Mouse (Mus musculus) forebrain, embryonic 14.5 days (tissue): ENCODE results near the gene Kcnh6. TPM values are rescaled to one million over a fixed set of nuclear protein-coding genes. Genes with fewer than 3 reads are reported as not detected.

Source experiments
- ATAC-seq: fragments of 200-750 bp; cut with Nextera tagmentation; 2 replicates; pipeline ENCODE4 v1.8.0; 2017; ENCODE audit warnings: mild to moderate bottlenecking, moderate library complexity
- DNase-seq: peaks from one replicate; pipeline ENCODE4 v3.0.0-alpha.2; 2015; ENCODE audit warnings: low spot score
- H3K27ac ChIP-seq: fragments of 300-500 bp; sonication (generic); 2 replicates; pipeline ENCODE4 v1.5.1; 2014; ENCODE audit warnings: low read depth, mild to moderate bottlenecking, control low read depth, low read length, moderate library complexity
- H3K27me3 ChIP-seq: fragments of 300-500 bp; sonication (generic); replicated peaks from 2 replicates; pipeline ENCODE4 v1.6.1; 2014; ENCODE audit warnings: low read length, control low read depth, mixed read lengths; ENCODE audit not compliant: control insufficient read depth, insufficient read depth
- H3K36me3 ChIP-seq: fragments of 300-500 bp; sonication (generic); 2 replicates; pipeline ENCODE4 v1.6.1; 2014; ENCODE audit warnings: low read length, control low read depth; ENCODE audit not compliant: control insufficient read depth, insufficient read depth
- H3K4me1 ChIP-seq: fragments of 300-500 bp; sonication (generic); 2 replicates; pipeline ENCODE4 v1.6.1; 2014; ENCODE audit warnings: antibody characterized with exemption, low read length, control low read depth; ENCODE audit not compliant: control insufficient read depth, insufficient read depth
- H3K4me2 ChIP-seq: fragments of 300-500 bp; sonication (generic); 2 replicates; pipeline ENCODE4 v1.6.1; 2014; ENCODE audit warnings: mild to moderate bottlenecking, control low read depth, low read length
- H3K4me3 ChIP-seq: fragments of 300-500 bp; sonication (generic); 2 replicates; pipeline ENCODE4 v1.5.1; 2014; ENCODE audit warnings: low read depth, low read length, control low read depth
- H3K9ac ChIP-seq: fragments of 300-500 bp; sonication (generic); 2 replicates; pipeline ENCODE4 v1.6.1; 2014; ENCODE audit warnings: mild to moderate bottlenecking, low read length, control low read depth, moderate library complexity
- H3K9me3 ChIP-seq: fragments of 300-500 bp; sonication (generic); replicated peaks from 2 replicates; pipeline ENCODE4 v1.6.1; 2016; ENCODE audit warnings: low read length, control low read depth, mixed read lengths; ENCODE audit not compliant: control insufficient read depth
- WGBS: fragments of 180-500 bp; shearing (Covaris S2); extraction: QIAGEN DNeasy Blood & Tissue Kit; methylation state at CpG from one replicate; pipeline ENCODE4 v1.1.7; 2014; 5-methylcytosine and 5-hydroxymethylcytosine counted together
- polyA plus RNA-seq: library from polyadenylated mRNA; unstranded; fragments of >200 nt; fragmentation: Nextera tagmentation; extraction: Ambion mirVana; gene quantifications from 2 replicates; pipeline ENCODE4 v1.2.1, GENCODE M21; 2014

The Kcnh6 gene
- polyA plus RNA-seq, 1 experiment from 2014 or later = 0.48 TPM

DNA sequence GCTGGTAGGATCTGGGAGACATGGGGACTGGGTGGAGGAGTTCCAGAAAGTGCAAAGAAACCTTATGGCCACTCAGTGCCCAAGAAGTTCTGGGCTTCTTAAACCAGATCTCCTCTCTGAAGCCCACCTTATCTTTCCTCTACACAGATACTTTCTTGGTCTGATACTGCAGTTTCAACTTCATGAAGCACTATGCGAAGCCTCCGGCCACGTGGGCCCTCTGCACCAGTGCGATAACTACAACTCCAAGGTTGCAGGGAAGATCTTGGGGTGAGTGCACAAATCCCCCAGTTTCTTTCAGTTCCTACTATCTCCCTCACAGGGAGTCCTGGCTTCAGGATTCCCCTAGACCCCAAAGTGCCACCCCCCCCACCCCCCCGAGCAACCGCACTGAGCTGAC, 7.9 kb upstream of the Kcnh6 start:
- 96% methylated on average over 6 of the region's 6 CpGs for WGBS
- Histone ChIP-seq H3K9ac (no peak overlapping the region), H3K4me2 (no peak overlapping the region), H3K9me3 (no peaks in the 10 kb centered on the region), H3K27me3 (no peaks in the 10 kb centered on the region), H3K36me3 (no peaks in the 10 kb centered on the region), H3K27ac (no peak overlapping the region), H3K4me1 (no peaks in the 10 kb centered on the region), H3K4me3 (no peak overlapping the region)
- DNase-seq (no peak), ATAC-seq (no peak)

DNA sequence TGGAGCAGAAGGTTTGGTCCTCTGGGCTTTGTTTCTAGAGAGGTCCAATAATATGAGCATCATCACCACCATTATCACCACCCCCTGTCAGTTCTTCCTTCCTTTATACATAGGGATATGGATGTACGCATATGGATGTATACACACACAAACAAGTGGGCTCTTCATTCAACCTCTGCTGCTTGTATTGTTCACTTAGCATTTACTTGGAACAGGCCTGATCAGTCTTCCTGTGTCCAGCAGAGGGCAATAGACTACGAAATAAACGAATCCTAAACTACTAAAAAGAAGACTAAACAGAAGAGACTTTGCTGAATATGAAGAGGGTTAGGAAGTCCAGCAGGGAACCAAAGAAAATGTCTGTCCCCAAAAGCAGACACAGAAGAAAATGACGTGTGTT, 6.2 kb upstream of the Kcnh6 start:
- H3K4me3 ChIP-seq = no peak overlapping the region
- H3K9ac ChIP-seq = no peak overlapping the region
- H3K27ac ChIP-seq = no peak overlapping the region
- H3K36me3 ChIP-seq = no peaks in the 10 kb centered on the region
- H3K4me2 ChIP-seq = no peak overlapping the region
- WGBS = 48% methylated on average over 4 of the region's 4 CpGs
- DNase-seq (peak; percentile 65), ATAC-seq (no peak)
- H3K9me3 ChIP-seq = no peaks in the 10 kb centered on the region
- H3K27me3 ChIP-seq = no peaks in the 10 kb centered on the region
- no peaks in the 10 kb centered on the region for H3K4me1 ChIP-seq

DNA sequence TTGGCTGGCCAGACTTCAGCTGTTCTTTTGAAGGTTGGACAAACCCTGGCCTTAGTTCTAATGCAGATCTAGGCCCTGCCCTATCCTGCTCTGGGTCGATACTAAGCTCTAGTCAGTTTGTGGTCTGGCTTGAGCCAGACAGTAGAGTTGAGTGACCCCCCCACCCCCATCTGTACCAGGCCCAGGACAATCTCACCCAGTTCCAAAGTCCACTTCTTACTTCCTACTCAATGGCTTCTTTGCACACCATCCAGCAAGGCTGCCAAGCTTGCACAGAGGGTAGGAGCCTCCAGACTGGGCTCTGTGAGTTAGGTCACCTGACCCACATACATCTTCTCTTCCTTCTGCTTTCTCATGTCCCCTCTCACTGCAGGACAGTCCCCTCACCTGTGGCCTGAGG, 3.3 kb upstream of the Kcnh6 start:
- Histone ChIP-seq H3K27me3 (peaks cover 5% of the 10 kb centered on the region; the same call in 1 of the 2 replicates), H3K4me1 (no peaks in the 10 kb centered on the region), H3K9ac (no peak overlapping the region), H3K27ac (no peak overlapping the region), H3K4me2 (no peak overlapping the region), H3K4me3 (no peak overlapping the region), H3K36me3 (no peaks in the 10 kb centered on the region), H3K9me3 (no peaks in the 10 kb centered on the region)
- no peak for DNase-seq
- ATAC-seq = no peak
- WGBS = 89% methylated on average over 1 of the region's 1 CpGs

DNA sequence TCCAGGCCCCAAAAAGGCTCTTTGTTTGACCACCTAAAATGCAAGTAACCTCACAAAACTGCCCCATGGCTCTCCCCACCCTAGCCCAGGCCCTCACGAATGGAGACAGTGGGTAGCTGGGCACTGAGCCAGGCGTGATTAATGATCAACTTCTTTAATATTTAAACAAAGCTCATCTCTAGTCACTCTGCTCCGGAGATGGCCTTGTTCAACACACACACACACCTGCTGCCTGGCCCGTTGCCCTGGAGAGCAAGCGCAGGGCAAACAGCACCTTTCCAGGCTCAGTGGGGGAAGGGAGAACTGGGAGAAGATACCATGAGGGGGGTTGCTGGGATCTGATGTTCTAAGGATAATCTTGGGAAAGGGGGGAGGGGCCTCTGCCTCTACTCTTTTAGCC, 2.0 kb upstream of the Kcnh6 start:
- DNase-seq = no peak
- whole genome bisulfite sequencing = 32% methylated on average over 5 of the region's 5 CpGs
- no peak for ATAC-seq

DNA sequence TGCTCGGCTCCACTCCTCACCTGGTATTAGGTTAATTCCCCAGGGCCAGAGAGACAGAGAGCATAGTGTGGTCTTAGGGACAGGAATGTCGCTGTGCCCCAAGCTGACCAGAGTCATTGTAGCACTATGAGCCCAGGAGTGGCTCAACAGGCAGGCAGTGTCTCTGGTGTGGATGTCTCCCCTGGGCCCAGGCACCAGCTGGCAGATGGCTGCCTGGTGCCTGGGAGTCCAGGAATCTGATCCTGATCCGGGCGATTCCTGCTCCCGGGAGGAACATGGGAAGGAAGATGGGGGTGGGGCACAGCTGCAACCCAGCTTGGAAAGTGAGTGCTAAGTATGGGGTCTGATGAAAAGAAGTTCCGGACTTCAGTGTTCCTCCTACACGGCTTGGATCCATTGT, 4.8 kb downstream of the Kcnh6 start:
- Histone ChIP-seq H3K9ac (no peak overlapping the region), H3K9me3 (no peaks in the 10 kb centered on the region), H3K4me2 (no peak overlapping the region), H3K4me1 (peaks cover 6% of the 10 kb centered on the region), H3K27ac (no peak overlapping the region), H3K4me3 (no peak overlapping the region), H3K27me3 (peaks cover 5% of the 10 kb centered on the region; the same call in 1 of the 2 replicates), H3K36me3 (no peaks in the 10 kb centered on the region)
- ATAC-seq (no peak), DNase-seq (no peak)
- 57% methylated on average over 7 of the region's 7 CpGs for WGBS

More for the DNA sequence above, 2.0 kb upstream of the Kcnh6 start:
- H3K4me2 ChIP-seq = no peak overlapping the region
- H3K4me3 ChIP-seq = no peak overlapping the region
- no peaks in the 10 kb centered on the region for H3K4me1 ChIP-seq
- H3K9me3 ChIP-seq = no peaks in the 10 kb centered on the region
- no peak overlapping the region for H3K9ac ChIP-seq
- H3K36me3 ChIP-seq = no peaks in the 10 kb centered on the region
- peaks cover 5% of the 10 kb centered on the region; the same call in 1 of the 2 replicates for H3K27me3 ChIP-seq
- no peak overlapping the region for H3K27ac ChIP-seq

DNA sequence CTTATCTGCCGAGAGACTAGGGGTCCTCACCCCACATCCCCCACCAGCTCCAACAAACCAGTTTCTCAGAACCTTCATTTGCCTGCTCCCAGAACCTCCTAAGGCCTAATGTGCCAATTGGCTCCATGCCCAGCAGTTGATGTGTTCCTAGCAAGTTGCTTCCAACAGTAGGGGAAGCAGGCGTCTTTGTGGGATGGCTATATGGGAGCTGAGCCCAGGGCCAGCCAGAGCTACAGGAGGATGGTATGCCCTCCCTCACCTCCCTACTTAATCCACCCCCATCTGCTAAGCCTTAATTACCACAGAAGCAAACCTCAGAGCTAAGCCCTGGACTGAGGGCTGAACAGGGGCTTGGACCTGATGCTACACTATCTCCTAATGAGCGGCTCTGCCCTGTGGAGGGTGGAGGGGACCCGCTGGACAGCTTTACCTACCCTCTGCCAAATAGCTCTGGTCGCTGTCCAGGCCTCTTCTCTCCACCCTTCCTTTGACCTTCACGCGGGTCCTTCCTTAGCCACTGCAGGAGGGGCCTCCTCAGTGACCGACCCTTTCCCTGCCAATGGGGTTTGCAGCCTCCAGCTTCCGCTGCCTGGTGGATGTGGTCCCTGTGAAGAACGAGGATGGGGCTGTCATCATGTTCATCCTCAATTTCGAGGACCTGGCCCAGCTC, 5.8 kb downstream of the Kcnh6 start:
- ATAC-seq = no peak
- Histone ChIP-seq H3K4me2 (no peak overlapping the region), H3K4me3 (no peak overlapping the region), H3K9me3 (no peaks in the 10 kb centered on the region), H3K27ac (no peak overlapping the region), H3K36me3 (no peaks in the 10 kb centered on the region), H3K9ac (no peak overlapping the region), H3K4me1 (peaks cover 6% of the 10 kb centered on the region), H3K27me3 (peaks cover under 1% of the 10 kb centered on the region; the same call in 1 of the 2 replicates)
- WGBS = 60% methylated on average over 11 of the region's 11 CpGs
- peak; percentile 74 for DNase-seq

DNA sequence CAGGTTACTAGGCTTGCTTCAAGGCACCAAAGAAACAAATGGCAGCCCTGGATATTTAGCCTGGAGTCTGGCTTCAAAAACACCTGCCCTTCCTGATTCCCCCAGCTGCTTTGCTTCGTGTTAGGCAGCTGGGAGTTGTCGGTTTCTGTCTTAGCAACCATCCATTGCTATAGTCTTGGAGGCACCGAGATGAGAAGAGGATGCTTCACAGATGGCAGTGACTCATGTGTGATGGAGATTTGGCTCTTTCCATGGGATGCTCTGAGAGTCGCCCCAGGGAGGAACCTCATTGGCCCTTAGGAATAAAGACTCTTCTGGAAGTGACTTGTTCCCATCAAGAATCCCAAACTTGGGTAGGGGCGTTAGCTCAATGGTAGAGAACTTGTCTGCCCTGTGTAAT, 8.5 kb downstream of the Kcnh6 start:
- no peak overlapping the region for H3K9ac ChIP-seq
- H3K9me3 ChIP-seq = no peaks in the 10 kb centered on the region
- H3K4me1 ChIP-seq = peaks cover 9% of the 10 kb centered on the region
- no peak overlapping the region for H3K4me2 ChIP-seq
- DNase-seq = no peak
- WGBS = 76% methylated on average over 5 of the region's 5 CpGs
- no peak overlapping the region for H3K4me3 ChIP-seq
- ATAC-seq = no peak
- no peak overlapping the region for H3K27ac ChIP-seq
- no peaks in the 10 kb centered on the region for H3K36me3 ChIP-seq
- no peaks in the 10 kb centered on the region; the same call in 1 of the 2 replicates for H3K27me3 ChIP-seq

DNA sequence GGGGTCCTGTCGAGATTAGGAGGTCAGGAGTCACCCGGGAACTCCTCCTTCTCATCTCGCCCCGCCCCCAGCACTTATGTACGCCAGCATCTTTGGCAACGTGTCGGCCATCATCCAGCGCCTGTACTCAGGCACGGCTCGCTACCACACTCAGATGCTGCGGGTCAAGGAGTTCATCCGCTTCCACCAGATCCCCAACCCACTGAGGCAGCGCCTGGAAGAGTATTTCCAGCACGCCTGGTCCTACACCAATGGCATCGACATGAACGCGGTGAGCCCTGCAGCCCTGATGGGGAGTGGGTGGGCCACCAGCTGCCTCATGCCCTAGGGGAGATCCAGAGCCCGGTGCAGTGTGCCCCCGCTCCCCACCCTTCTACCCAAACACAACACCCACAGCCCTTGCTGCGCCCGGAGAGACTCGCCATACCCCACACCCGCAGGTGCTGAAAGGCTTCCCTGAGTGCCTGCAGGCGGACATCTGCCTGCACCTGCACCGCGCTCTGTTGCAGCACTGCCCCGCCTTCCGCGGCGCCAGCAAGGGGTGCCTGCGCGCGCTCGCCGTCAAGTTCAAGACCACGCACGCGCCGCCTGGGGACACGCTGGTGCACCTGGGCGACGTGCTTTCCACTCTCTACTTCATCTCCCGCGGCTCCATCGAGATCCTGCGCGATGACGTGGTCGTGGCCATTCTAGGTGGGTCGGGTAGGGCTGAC, 12.3 kb downstream of the Kcnh6 start:
- Histone ChIP-seq H3K4me2 (peak overlapping the region; percentile 73), H3K36me3 (no peaks in the 10 kb centered on the region), H3K4me1 (peaks cover 3% of the 10 kb centered on the region; the same call in 1 of the 2 replicates), H3K9ac (peak overlapping the region; percentile 66), H3K4me3 (peak overlapping the region; percentile 38), H3K27me3 (no peaks in the 10 kb centered on the region; the same call in 1 of the 2 replicates), H3K9me3 (no peaks in the 10 kb centered on the region), H3K27ac (peak overlapping the region; percentile 33; the same call in 1 of the 2 replicates)
- under 1% methylated on average over 50 of the region's 50 CpGs for WGBS
- ATAC-seq (peak; percentile 79), DNase-seq (peak; percentile 59)

DNA sequence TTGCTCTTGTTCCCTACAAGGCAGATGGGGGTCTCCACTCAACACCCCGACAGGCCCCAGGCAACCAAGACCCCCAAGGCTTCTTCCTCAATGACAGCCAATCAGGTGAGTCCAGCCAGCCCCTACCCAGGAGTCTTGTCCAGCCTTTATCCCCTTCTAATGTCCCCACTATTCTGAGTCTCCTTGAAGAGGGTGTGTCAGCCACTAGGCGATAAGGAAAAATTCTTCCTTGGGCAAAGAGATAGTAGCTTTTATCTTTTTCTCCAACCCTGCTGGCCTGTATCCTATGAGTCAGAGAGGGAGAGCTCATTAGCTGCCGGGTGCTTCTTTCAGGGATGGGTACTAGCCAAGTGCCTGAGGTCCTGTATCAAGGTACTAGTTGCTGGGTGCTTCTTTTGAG, 17.9 kb downstream of the Kcnh6 start:
- Histone ChIP-seq H3K4me3 (no peak overlapping the region), H3K27ac (no peak overlapping the region), H3K4me2 (no peak overlapping the region), H3K9ac (no peak overlapping the region), H3K27me3 (no peaks in the 10 kb centered on the region; the same call in 1 of the 2 replicates), H3K36me3 (no peaks in the 10 kb centered on the region), H3K4me1 (no peaks in the 10 kb centered on the region), H3K9me3 (no peaks in the 10 kb centered on the region)
- ATAC-seq = no peak
- 84% methylated on average over 3 of the region's 3 CpGs for WGBS
- no peak for DNase-seq
